Mouse (Mus musculus) C2C12 (cell line): ENCODE data around the gene Olfml2a.

Experiments
- CEBPB ChIP-seq: IDR thresholded peaks from one replicate; pipeline ENCODE4 v1.6.1; 2011; ENCODE audit warnings: low read depth, mild to moderate bottlenecking, control low read depth, moderate library complexity
- CTCF ChIP-seq: IDR thresholded peaks from one replicate; pipeline ENCODE4 v1.5.1; 2011; ENCODE audit not compliant: control insufficient read depth, insufficient read depth, insufficient read length
- FOSL1 ChIP-seq: IDR thresholded peaks from one replicate; pipeline ENCODE4 v1.8.0; 2011; ENCODE audit warnings: mild to moderate bottlenecking, low read length; ENCODE audit not compliant: poor library complexity, insufficient read depth, severe bottlenecking
- MAX ChIP-seq: IDR thresholded peaks from one replicate; pipeline ENCODE4 v1.6.1; 2011; ENCODE audit warnings: mild to moderate bottlenecking, control low read depth
- MYOD1 ChIP-seq: IDR thresholded peaks from one replicate; pipeline ENCODE4 v1.6.1; 2011; ENCODE audit warnings: low read depth; ENCODE audit not compliant: control insufficient read depth, insufficient read length
- MYOG ChIP-seq: IDR thresholded peaks from one replicate; pipeline ENCODE4 v1.6.1; 2011; ENCODE audit not compliant: control insufficient read depth, insufficient read length; ENCODE audit errors: extremely low read depth
- USF1 ChIP-seq: IDR thresholded peaks from one replicate; pipeline ENCODE4 v1.6.1; 2011; ENCODE audit warnings: low read depth, mild to moderate bottlenecking, control low read depth, moderate library complexity

DNA sequence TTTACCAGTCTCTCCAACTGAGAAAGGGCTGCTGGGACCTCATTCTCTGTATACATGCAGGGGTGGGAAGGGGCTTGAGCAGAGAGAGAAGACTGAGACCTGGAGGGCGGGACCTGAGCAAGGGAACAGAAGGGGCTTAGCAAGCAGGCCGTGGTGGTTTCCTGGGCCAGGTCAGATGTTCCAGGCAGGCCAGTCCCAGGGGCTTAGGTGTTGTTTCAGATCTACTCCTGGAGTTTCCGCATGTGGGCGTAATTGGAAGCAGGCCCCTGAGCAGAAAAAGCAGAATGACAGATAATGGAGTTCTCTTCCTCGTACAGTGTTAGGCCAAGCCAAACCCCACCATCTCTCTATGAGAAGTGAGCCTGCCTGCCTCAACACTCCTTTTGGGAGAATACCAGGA, 3.2 kb downstream of the Olfml2a start:
- TF ChIP-seq CTCF (no peak), USF1 (no peak), MYOG (no peak), MAX (no peak), CEBPB (no peak), MYOD1 (no peak), FOSL1 (no peak)
